Mouse (Mus musculus) small intestine, adult 2 months (tissue): ENCODE data around the gene Ylpm1. TPM values are rescaled to one million over a fixed set of nuclear protein-coding genes. Genes with fewer than 3 reads are reported as not detected.

ENCODE experiments used
- H3K27ac ChIP-seq: fragments of 200-500 bp; 2 replicates; pipeline ENCODE4 v1.5.1; 2012; ENCODE audit warnings: low read depth, low read length, control low read depth, inconsistent platforms; ENCODE audit not compliant: insufficient read depth
- H3K27me3 ChIP-seq: fragments of 200-500 bp; 2 replicates; pipeline ENCODE4 v1.6.1; 2012; ENCODE audit warnings: mild to moderate bottlenecking, moderate library complexity, low read length, inconsistent platforms; ENCODE audit not compliant: control insufficient read depth, insufficient read depth
- H3K36me3 ChIP-seq: fragments of 200-500 bp; 2 replicates; pipeline ENCODE4 v1.6.1; 2012; ENCODE audit warnings: mild to moderate bottlenecking, low read length, control low read depth, inconsistent platforms; ENCODE audit not compliant: control insufficient read depth, insufficient read depth
- H3K4me1 ChIP-seq: fragments of 200-500 bp; 2 replicates; pipeline ENCODE4 v1.6.1; 2012; ENCODE audit warnings: low read length, inconsistent platforms, mixed read lengths; ENCODE audit not compliant: control insufficient read depth, insufficient read depth, insufficient read length
- H3K4me3 ChIP-seq: fragments of 200-500 bp; 2 replicates; pipeline ENCODE4 v1.5.1; 2012; ENCODE audit warnings: low read depth, mild to moderate bottlenecking, control low read depth, inconsistent platforms, low read length, moderate library complexity
- CTCF ChIP-seq: fragments of 200-500 bp; IDR thresholded peaks from 2 replicates; pipeline ENCODE4 v1.5.1; 2012; ENCODE audit warnings: low read depth, mild to moderate bottlenecking, control low read depth, inconsistent platforms, low read length, moderate library complexity, mixed read lengths; ENCODE audit not compliant: insufficient replicate concordance, insufficient read length; ENCODE audit errors: extremely low read depth
- POLR2A ChIP-seq: fragments of 200-500 bp; IDR thresholded peaks from 2 replicates; pipeline ENCODE4 v1.6.1; 2012; ENCODE audit warnings: low read depth, mild to moderate bottlenecking, control low read depth, inconsistent platforms, low read length, moderate library complexity
- WGBS: fragments of 180-500 bp; shearing (Covaris S2); methylation state at CpG from one replicate; pipeline ENCODE4 v1.1.7; 2018; 5-methylcytosine and 5-hydroxymethylcytosine counted together
- polyA plus RNA-seq: library from polyadenylated mRNA; depleted of rRNA; stranded (reverse); fragments of >200 nt; gene quantifications from 2 replicates; pipeline ENCODE4 v1.2.3, GENCODE M21; 2012

Gene Ylpm1
- polyA plus RNA-seq, 1 experiment = 11.9 TPM

GRCm38 (mm10) chr12:85101001-85101400, 104.9 kb downstream of the Ylpm1 start:
- no peaks in the 10 kb centered on the region for H3K27me3 ChIP-seq
- H3K36me3 ChIP-seq = no peaks in the 10 kb centered on the region
- H3K27ac ChIP-seq = no peak overlapping the region
- 79% methylated on average over 14 of the region's 14 CpGs for WGBS
- TF ChIP-seq POLR2A = no peak
- no peak for TF ChIP-seq CTCF
- H3K4me1 ChIP-seq = peaks cover 6% of the 10 kb centered on the region; the same call in 1 of the 2 replicates
- no peak overlapping the region for H3K4me3 ChIP-seq

GRCm38 (mm10) chr12:85101521-85102106, 105.5 kb downstream of the Ylpm1 start:
- WGBS = 85% methylated on average over 5 of the region's 5 CpGs
- Histone ChIP-seq H3K27me3 (no peaks in the 10 kb centered on the region), H3K27ac (no peak overlapping the region), H3K36me3 (no peaks in the 10 kb centered on the region), H3K4me3 (no peak overlapping the region), H3K4me1 (peaks cover 6% of the 10 kb centered on the region; the same call in 1 of the 2 replicates)
- no peak for TF ChIP-seq POLR2A
- TF ChIP-seq CTCF = no peak

GRCm38 (mm10) chr12:85103096-85103495, 107.0 kb downstream of the Ylpm1 start:
- H3K27ac ChIP-seq = no peak overlapping the region
- WGBS = 33% methylated on average over 8 of the region's 8 CpGs
- no peaks in the 10 kb centered on the region for H3K36me3 ChIP-seq
- H3K4me3 ChIP-seq = no peak overlapping the region
- H3K27me3 ChIP-seq = no peaks in the 10 kb centered on the region
- H3K4me1 ChIP-seq = peaks cover 6% of the 10 kb centered on the region; the same call in 1 of the 2 replicates
- TF ChIP-seq POLR2A = no peak
- TF ChIP-seq CTCF = no peak

GRCm38 (mm10) chr12:85104789-85105188, 108.7 kb downstream of the Ylpm1 start:
- no peaks in the 10 kb centered on the region for H3K36me3 ChIP-seq
- H3K4me3 ChIP-seq = no peak overlapping the region
- WGBS = 79% methylated on average over 8 of the region's 8 CpGs
- no peaks in the 10 kb centered on the region for H3K27me3 ChIP-seq
- no peak overlapping the region for H3K27ac ChIP-seq
- peaks cover 7% of the 10 kb centered on the region; the same call in 1 of the 2 replicates for H3K4me1 ChIP-seq
- TF ChIP-seq CTCF (no peak), POLR2A (no peak)

- no peaks in the 10 kb centered on the region for H3K36me3 ChIP-seq
- TF ChIP-seq CTCF = no peak
- TF ChIP-seq POLR2A = no peak
- H3K27ac ChIP-seq = no peak overlapping the region
- 57% methylated on average over 8 of the region's 8 CpGs for WGBS
- no peak overlapping the region for H3K4me3 ChIP-seq
- H3K27me3 ChIP-seq = no peaks in the 10 kb centered on the region
- peaks cover 9% of the 10 kb centered on the region; the same call in 1 of the 2 replicates for H3K4me1 ChIP-seq
Measured at GRCm38 (mm10) chr12:85106292-85106691, 110.2 kb downstream of the Ylpm1 start.

GRCm38 (mm10) chr12:85108643-85109042, 112.5 kb downstream of the Ylpm1 start:
- peaks cover 2% of the 10 kb centered on the region; the same call in 1 of the 2 replicates for H3K36me3 ChIP-seq
- H3K4me3 ChIP-seq = no peak overlapping the region
- TF ChIP-seq CTCF (no peak), POLR2A (no peak)
- peaks cover 11% of the 10 kb centered on the region; the same call in 1 of the 2 replicates for H3K4me1 ChIP-seq
- no peak overlapping the region for H3K27ac ChIP-seq
- WGBS = 72% methylated on average over 3 of the region's 3 CpGs
- H3K27me3 ChIP-seq = no peaks in the 10 kb centered on the region

GRCm38 (mm10) chr12:85109426-85109825, 113.3 kb downstream of the Ylpm1 start:
- H3K4me3 ChIP-seq = no peak overlapping the region
- peaks cover 11% of the 10 kb centered on the region; the same call in 1 of the 2 replicates for H3K4me1 ChIP-seq
- H3K36me3 ChIP-seq = peaks cover 4% of the 10 kb centered on the region; the same call in 1 of the 2 replicates
- WGBS = 47% methylated on average over 4 of the region's 4 CpGs
- 0 out of 2 replicates have a peak overlapping the region, but pooled peaks have one; percentile 1 for H3K27ac ChIP-seq
- no peaks in the 10 kb centered on the region for H3K27me3 ChIP-seq
- no peak for TF ChIP-seq POLR2A
- no peak for TF ChIP-seq CTCF
